Mouse (Mus musculus) E14TG2a.4 (cell line): ENCODE results near the gene Myrip.

ENCODE experiments used
- CTCF ChIP-seq: conservative IDR thresholded peaks from 2 replicates; pipeline ENCODE4 v1.5.1; 2014; ENCODE audit warnings: low read length
- NANOG ChIP-seq: IDR thresholded peaks from 2 replicates; pipeline ENCODE4 v1.6.1; 2014; ENCODE audit warnings: borderline replicate concordance, low read length, mixed read lengths
- POU5F1 ChIP-seq: IDR thresholded peaks from 2 replicates; pipeline ENCODE4 v1.6.1; 2014; ENCODE audit warnings: low read length, borderline replicate concordance

DNA sequence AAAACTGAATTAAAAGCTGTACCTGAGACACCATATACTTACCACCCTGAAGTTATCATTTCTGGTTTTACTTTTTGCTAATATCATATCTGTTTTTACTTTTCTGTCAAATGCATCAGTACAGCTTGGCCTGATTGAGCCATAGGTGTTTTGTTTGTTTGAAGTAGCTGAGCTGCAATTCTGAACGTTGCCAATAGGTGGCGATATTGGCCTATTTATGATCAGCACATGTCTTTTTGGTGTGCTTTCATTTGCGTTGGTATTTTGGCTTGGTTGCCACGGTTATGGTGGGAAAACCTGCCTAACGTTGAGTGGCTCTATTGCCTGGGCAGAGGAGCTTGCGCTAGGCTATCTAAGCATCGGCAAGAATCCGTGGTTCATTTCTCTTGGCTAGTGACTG is 200.7 kb downstream of the Myrip start:
- peak; percentile 97 for TF ChIP-seq CTCF
- no peak for TF ChIP-seq NANOG
- TF ChIP-seq POU5F1 = no peak
